Mouse (Mus musculus) heart, postnatal 0 days (tissue): ENCODE data around the gene Stra6.

ENCODE experiments used
- CTCF ChIP-seq: IDR thresholded peaks from 2 replicates; pipeline ENCODE4 v1.5.1; 2016; ENCODE audit warnings: antibody characterized with exemption, control low read depth, low read depth
- EP300 ChIP-seq: IDR thresholded peaks from 2 replicates; pipeline ENCODE4 v1.6.1; 2016; ENCODE audit warnings: antibody characterized with exemption, low read depth

- no peak for TF ChIP-seq CTCF
- no peak for TF ChIP-seq EP300
These were observed 27.5 kb upstream of the Stra6 start for GRCm38 (mm10) chr9:58035951-58036698.
